Mouse (Mus musculus) ES-Bruce4 (cell line): Measurements from ENCODE around the gene Gli2.

ENCODE experiments used
- CTCF ChIP-seq: IDR thresholded peaks from one replicate; pipeline ENCODE4 v1.8.1; 2011; ENCODE audit warnings: low read depth, low read length
- POLR2A ChIP-seq: IDR thresholded peaks from one replicate; pipeline ENCODE4 v1.8.1; 2011; ENCODE audit warnings: low read length; ENCODE audit not compliant: insufficient read depth

DNA sequence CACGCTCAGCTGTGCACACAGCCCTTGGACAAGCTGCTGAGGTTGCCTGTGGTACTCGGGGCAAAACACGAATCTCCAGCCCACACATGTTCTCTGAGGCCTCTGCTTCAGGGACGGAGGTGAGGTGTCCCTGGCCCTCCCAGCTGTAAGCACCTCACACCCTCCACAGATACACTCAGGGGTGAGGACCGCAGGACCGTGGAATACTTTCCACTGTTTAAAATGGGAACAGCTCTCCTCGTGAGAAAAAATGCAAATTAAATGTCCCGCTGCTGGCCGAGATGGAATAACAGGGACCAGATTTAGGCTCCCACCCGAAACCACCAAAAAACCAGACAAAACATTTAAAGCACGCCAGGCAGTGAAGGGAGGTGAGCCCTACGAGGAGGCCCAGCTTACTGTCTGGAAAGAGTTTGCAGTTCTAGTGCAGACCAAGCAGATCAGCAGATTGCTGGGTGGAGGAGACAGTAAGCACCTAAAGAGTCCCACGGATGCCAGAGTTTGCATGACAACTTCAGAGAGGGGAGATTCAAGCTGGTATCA, 19.2 kb downstream of the Gli2 start:
- TF ChIP-seq POLR2A = no peak
- TF ChIP-seq CTCF = no peak
